Mouse (Mus musculus) layer of hippocampus, postnatal 36 days (tissue): Measurements from ENCODE around the gene Gpbp1. TPM values are rescaled to one million over a fixed set of nuclear protein-coding genes. Genes with fewer than 3 reads are reported as not detected.
A peak's percentile ranks its signal among the peaks of the same experiment; 100 is the strongest.

Experiments used
- DNase-seq, 2 experiments: peaks; one replicate each; pipeline ENCODE4 v3.0.0; 2022
- total RNA-seq, 2 experiments: library from RNA; stranded (reverse); gene quantifications; 2 replicates each; pipeline ENCODE4 v1.2.3; 2021

Gpbp1 gene
- total RNA-seq = 10 to 100 TPM; 86.2 to 90.9 TPM

GRCm38 (mm10) chr13:111489802-111490723 is at the start of gene Gpbp1:
Gpbp1 (minus strand) TSS chr13:111490111.
- DNase-seq = peak; percentile 100

DNA sequence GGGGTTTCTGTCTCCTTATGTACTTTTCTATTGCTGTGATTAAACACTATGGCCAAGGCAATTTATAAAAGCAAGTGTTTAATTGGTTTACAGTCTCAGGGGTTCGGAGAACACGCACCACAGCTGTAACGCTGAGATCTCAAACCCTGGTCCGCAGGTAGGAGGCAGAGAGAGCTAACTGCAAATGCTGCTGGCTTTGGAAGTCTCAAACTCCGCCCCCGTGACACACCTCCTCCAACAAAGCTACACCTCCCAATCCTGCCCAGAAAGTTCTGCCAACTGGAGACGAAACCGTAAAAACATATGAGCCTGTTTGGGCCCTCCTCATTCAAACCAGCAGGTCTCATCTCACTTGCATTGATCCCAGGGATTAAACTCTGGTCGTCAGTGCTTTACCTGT is 47.8 kb upstream of the Gpbp1 start:
- no peak for DNase-seq

DNA sequence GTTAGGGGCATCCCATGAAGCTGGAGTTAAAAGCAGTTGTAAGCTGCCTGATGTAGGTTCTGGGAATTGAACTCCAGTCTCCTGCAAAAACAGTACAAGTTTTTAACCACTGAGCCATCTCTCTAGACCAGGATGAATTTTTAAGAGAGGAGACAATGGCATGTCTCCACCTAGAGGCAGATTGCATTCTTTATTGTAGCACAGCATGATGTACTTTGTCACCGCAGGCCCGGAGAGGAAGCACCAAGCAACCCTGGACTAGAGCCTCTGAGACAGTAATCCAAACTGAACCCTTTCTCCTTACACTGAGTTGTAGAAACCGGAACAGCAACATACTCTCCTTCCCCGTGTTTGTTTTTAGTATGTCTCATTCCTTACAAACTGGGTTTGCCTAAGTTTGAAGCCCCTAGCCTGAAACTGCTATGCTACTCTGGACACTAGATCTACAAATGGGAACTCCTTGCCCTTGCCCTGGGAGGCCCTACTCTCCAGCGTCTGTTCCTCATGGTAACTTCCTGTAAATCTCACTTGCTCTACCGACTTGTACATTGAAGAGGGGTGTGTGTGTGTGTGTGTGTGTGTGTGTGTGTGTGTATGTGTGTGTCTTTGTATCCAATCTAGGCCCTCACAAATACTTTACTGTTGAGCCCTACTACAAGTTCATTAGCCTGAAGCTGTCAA is 46.4 kb upstream of the Gpbp1 start:
- DNase-seq = no peak

DNA sequence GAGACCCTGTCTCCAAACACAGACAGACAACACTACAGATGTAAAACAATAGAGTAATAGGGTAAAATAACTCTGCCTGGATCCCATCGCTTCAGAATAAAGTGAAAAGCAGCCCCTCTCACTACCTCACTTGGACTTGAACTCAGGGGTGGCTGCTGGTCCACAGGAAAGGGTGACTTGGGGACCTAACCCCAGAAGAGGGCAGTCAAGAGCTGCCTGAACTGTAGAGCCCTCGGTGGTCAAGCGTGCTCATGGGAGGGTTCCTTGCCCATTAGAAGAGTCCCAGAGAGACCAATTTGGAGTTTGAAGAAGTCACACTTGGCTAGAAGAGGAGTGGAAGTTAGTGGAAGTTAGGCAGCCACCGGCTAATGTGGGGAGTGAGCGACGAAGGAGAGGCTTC is 44.2 kb upstream of the Gpbp1 start:
- no peak for DNase-seq

DNA sequence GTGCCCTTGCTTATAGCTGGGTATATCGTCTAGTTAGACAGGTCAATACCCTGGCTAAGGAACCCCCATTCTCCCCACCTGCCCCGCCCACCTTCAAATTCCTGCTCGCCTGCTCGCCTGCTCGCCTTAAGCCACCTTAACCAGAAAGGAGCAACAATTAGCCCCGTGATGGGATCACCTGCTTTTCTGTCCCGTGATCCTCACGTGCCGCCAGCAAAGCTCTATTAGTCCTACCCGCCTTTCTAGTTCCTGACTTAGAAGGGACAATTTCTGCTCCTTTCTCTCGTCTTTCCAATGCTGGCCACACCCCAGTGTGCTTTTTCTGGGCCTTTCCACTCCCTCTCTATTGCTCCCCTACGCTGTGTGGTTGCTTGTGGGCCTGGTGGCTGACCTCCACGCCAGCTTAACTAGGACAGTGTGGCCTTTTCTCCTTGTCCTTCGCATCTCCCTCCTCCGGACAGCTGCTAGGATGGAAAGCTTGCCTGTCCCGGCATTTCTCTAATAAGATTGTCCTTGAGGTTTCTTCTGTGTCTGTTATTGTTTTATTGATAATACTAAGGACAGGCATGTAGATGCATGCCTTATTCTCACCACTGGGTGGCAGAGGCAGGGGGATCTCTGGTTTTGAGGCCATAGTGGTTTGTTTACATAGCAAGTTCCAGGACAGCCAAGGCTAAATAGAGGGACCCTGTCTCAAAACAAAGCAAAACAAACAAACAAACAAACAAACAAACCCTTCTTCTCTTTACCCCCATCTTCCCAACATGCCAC is 42.5 kb upstream of the Gpbp1 start:
- no peak for DNase-seq

DNA sequence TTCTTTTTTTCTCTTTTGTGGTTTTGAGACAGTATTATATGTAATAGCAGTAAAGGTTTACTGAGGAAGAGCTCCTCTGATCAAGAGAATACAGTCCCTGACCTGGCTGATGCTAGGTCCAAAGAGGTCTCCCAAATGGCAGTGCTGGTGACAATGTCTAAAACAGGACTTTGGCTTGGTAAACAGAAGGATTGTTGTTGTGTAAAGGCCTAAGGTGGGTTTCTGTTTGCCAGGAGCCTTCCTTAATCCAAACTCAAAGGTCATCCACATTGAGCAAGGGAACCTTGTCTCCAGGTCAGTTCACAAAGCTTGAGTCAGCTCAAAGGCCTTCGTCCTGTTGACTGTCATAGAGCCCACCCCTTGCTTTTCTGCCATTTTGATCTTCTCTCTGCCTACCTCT is 41.8 kb upstream of the Gpbp1 start:
- DNase-seq = no peak

DNA sequence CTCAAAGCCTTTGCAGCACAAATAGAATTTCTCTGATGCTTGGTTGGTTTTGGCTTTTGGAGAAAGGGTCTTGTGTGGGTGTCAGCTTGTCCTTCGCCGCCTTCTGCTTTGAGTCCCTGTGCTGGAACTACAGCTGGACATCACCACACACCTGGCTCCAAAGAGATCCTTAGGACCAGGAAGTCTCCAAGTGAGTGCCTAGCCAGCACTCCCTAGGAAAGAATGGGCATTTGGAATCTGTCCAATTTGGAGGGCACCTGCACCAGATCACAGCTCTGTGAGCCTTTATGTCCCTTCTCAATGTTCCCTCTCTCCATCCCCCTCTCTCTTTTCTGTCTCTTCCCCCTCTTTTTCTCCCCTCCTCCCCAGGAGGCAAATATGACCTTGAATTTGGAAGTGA is 34.4 kb upstream of the Gpbp1 start:
- DNase-seq = no peak

GRCm38 (mm10) chr13:111522336-111522735 is 32.4 kb upstream of the Gpbp1 start:
- DNase-seq = no peak

- DNase-seq = no peak
These were observed 30.5 kb upstream of the Gpbp1 start for GRCm38 (mm10) chr13:111520456-111520855.

- no peak for DNase-seq
These were observed 28.4 kb upstream of the Gpbp1 start for GRCm38 (mm10) chr13:111518332-111518731.

GRCm38 (mm10) chr13:111516385-111517150 is 26.7 kb upstream of the Gpbp1 start:
- no peak for DNase-seq

DNA sequence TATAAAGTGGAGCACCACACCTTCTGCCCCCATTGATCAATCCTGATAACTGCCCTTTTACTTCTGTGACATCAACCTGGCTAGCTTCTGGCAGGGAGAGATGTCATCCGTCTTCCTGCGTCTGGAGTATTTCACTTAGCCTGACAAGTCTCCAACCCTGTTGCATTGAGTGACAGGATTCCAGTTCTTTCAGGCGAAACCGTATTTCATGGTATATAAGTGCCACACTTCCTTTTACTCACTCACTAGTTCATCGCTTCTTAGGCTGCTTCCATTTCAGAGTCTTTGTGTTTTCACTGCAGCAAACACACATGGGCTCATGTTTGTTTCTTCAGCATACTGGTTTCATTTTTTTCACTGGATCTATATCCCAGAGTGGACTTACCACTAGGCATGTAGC is 19.5 kb upstream of the Gpbp1 start:
- no peak for DNase-seq

GRCm38 (mm10) chr13:111508645-111509044 is 18.7 kb upstream of the Gpbp1 start:
- no peak for DNase-seq

- DNase-seq = no peak
These were observed 4.6 kb upstream of the Gpbp1 start for GRCm38 (mm10) chr13:111494330-111495029.

DNA sequence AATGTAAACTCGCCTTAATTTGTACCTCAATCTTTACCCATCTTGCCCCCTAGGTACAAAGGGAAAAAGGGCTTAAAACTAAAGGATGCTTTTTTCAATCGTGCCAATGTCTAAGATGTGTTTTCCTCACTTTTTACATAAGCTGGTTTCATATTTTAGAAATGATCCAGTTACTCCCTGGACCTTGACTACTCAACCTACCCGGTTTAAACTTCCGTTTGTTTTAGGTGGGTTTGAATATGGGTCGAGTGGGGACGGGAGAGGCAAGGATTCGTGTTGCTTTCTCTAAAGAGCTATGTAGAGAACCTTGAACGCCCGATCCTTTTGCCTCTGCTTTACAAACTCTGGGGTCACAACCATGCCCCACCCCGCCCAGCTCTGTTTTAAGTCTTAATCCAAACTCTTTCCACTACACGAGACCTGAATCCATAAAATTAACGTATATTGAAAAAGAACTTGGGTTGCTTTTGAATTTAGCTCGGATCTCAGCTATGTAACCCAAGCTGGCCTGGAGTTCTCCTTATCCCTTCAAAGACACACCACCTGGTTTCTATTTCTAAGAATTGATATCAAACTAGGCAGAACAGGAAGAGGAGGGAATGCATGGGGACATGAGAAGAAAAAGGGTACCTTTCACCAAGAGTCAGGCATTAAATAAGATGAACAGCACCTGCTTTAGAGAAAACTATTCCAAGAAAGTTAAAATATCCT is 1.3 kb upstream of the Gpbp1 start:
- no peak for DNase-seq

GRCm38 (mm10) chr13:111489502-111489801 is 459 bp downstream of the Gpbp1 start:
- DNase-seq = no peak

GRCm38 (mm10) chr13:111488651-111489501 is 1.0 kb downstream of the Gpbp1 start:
- DNase-seq = peak; percentile 22 to 27

GRCm38 (mm10) chr13:111477695-111478094 is 12.2 kb downstream of the Gpbp1 start:
- no peak for DNase-seq

DNA sequence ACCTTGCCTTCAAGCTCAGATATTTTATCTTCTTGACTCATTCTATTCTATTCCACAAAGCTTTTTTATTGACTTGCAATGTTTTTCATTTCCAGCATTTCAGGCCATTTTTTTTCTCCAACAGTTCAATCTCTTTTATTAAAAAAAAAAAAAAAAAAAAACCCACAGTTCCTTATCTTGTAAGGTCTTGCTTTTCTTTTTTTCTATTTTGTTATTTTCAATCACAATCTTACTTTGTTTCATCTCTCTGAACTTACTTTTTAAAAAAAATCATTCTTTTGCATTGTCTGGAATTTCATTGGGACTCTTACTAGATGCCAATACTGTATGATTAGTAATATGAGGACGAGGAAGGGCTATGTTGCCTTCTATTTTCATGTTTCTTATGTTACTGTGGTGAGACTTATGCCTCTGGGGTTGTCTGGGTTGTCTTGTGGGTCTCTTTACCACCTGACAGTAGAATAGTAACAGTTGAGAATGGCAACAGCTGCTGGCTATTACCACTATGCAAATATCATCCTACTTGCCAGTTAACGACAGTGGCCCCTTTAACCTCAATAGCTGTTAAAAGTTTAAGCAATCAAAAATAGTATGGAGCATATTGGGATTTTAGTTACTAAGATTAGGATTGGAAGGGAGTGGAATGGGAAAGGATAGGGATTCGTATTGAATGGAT is 19.2 kb downstream of the Gpbp1 start:
- DNase-seq = no peak

- DNase-seq = no peak
These were observed 22.6 kb downstream of the Gpbp1 start for GRCm38 (mm10) chr13:111467350-111467749.
